Mouse (Mus musculus) hindbrain, embryonic 14.5 days (tissue): Measurements from ENCODE around the gene Poc1a. TPM values are rescaled to one million over a fixed set of nuclear protein-coding genes. Genes with fewer than 3 reads are reported as not detected.

ENCODE experiments used
- ATAC-seq: fragments of 200-750 bp; cut with Nextera tagmentation; 2 replicates; pipeline ENCODE4 v1.8.0; 2017; ENCODE audit warnings: moderate number of reproducible peaks, mild to moderate bottlenecking, moderate TSS enrichment, moderate library complexity; ENCODE audit not compliant: low FRiP score
- DNase-seq: peaks from one replicate; pipeline ENCODE4 v3.0.0-alpha.2; 2015; ENCODE audit warnings: low spot score
- H3K27ac ChIP-seq: fragments of 300-500 bp; sonication (generic); 2 replicates; pipeline ENCODE4 v1.5.1; 2014; ENCODE audit warnings: mild to moderate bottlenecking, moderate library complexity
- H3K27me3 ChIP-seq: fragments of 300-500 bp; sonication (generic); 2 replicates; pipeline ENCODE4 v1.6.1; 2014; ENCODE audit warnings: mild to moderate bottlenecking, low read length, mixed read lengths; ENCODE audit not compliant: control insufficient read depth, insufficient read depth
- H3K36me3 ChIP-seq: fragments of 300-500 bp; sonication (generic); replicated peaks from 2 replicates; pipeline ENCODE4 v1.6.1; 2014; ENCODE audit not compliant: control insufficient read depth, insufficient read depth
- H3K4me1 ChIP-seq: fragments of 300-500 bp; sonication (generic); replicated peaks from 2 replicates; pipeline ENCODE4 v1.6.1; 2014; ENCODE audit warnings: antibody characterized with exemption, low read length, mixed read lengths; ENCODE audit not compliant: control insufficient read depth, insufficient read depth
- H3K4me2 ChIP-seq: fragments of 300-500 bp; sonication (generic); replicated peaks from 2 replicates; pipeline ENCODE4 v1.6.1; 2014; ENCODE audit warnings: mild to moderate bottlenecking, moderate library complexity
- H3K4me3 ChIP-seq: fragments of 300-500 bp; sonication (generic); replicated peaks from 2 replicates; pipeline ENCODE4 v1.5.1; 2014; ENCODE audit warnings: mild to moderate bottlenecking, low read length
- H3K9ac ChIP-seq: fragments of 300-500 bp; sonication (generic); 2 replicates; pipeline ENCODE4 v1.6.1; 2014
- H3K9me3 ChIP-seq: fragments of 300-500 bp; sonication (generic); 2 replicates; pipeline ENCODE4 v1.6.1; 2016; ENCODE audit warnings: low read length; ENCODE audit not compliant: control insufficient read depth
- WGBS: fragments of 180-500 bp; shearing (Covaris S2); extraction: QIAGEN DNeasy Blood & Tissue Kit; methylation state at CpG from one replicate; pipeline ENCODE4 v1.1.7; 2014; 5-methylcytosine and 5-hydroxymethylcytosine counted together
- polyA plus RNA-seq: library from polyadenylated mRNA; unstranded; fragments of >200 nt; fragmentation: Nextera tagmentation; extraction: Ambion mirVana; gene quantifications from 2 replicates; pipeline ENCODE4 v1.2.1, GENCODE M21; 2014

Poc1a gene
- polyA plus RNA-seq, 1 experiment from 2014 or later: 7.3 TPM

GRCm38 (mm10) chr9:106370620-106371383 lies 89.9 kb downstream of the Poc1a start:
- Histone ChIP-seq H3K4me1 (peaks cover 30% of the 10 kb centered on the region), H3K27ac (no peak overlapping the region), H3K9me3 (no peaks in the 10 kb centered on the region), H3K27me3 (no peaks in the 10 kb centered on the region), H3K9ac (peak overlapping the region; percentile 33; the same call in 1 of the 2 replicates), H3K4me2 (peak overlapping the region; percentile 93), H3K36me3 (peaks cover 43% of the 10 kb centered on the region), H3K4me3 (peak overlapping the region; percentile 89)
- DNase-seq: no peak
- no peak for ATAC-seq
- 85% methylated on average over 30 of the region's 30 CpGs for WGBS

GRCm38 (mm10) chr9:106371384-106371671 lies 90.5 kb downstream of the Poc1a start:
- DNase-seq (no peak), ATAC-seq (no peak)
- H3K36me3 ChIP-seq: peaks cover 43% of the 10 kb centered on the region
- H3K9me3 ChIP-seq: no peaks in the 10 kb centered on the region
- H3K9ac ChIP-seq: peak overlapping the region; percentile 33; the same call in 1 of the 2 replicates
- H3K27me3 ChIP-seq: no peaks in the 10 kb centered on the region
- 69% methylated on average over 6 of the region's 6 CpGs for WGBS
- H3K4me3 ChIP-seq: no peak overlapping the region; the same call in 1 of the 2 replicates
- H3K27ac ChIP-seq: no peak overlapping the region
- peak overlapping the region; percentile 93 for H3K4me2 ChIP-seq
- H3K4me1 ChIP-seq: peaks cover 30% of the 10 kb centered on the region

- Histone ChIP-seq H3K4me2 (peak overlapping the region; percentile 93), H3K27ac (no peak overlapping the region), H3K36me3 (peaks cover 43% of the 10 kb centered on the region), H3K4me1 (peaks cover 30% of the 10 kb centered on the region), H3K27me3 (no peaks in the 10 kb centered on the region), H3K9ac (peak overlapping the region; percentile 33; the same call in 1 of the 2 replicates), H3K4me3 (no peak overlapping the region; the same call in 1 of the 2 replicates), H3K9me3 (no peaks in the 10 kb centered on the region)
- DNase-seq: no peak
- 49% methylated on average over 6 of the region's 6 CpGs for whole genome bisulfite sequencing
- no peak for ATAC-seq
These were observed 90.9 kb downstream of the Poc1a start for GRCm38 (mm10) chr9:106371776-106372175.

- H3K4me3 ChIP-seq: no peak overlapping the region
- 0 out of 2 replicates have a peak overlapping the region, but pooled peaks have one; percentile 93 for H3K4me2 ChIP-seq
- H3K4me1 ChIP-seq: peaks cover 30% of the 10 kb centered on the region
- peak overlapping the region; percentile 31; the same call in 1 of the 2 replicates for H3K9ac ChIP-seq
- no peak overlapping the region for H3K27ac ChIP-seq
- 89% methylated on average over 11 of the region's 11 CpGs for WGBS
- no peaks in the 10 kb centered on the region for H3K9me3 ChIP-seq
- no peak for DNase-seq
- H3K36me3 ChIP-seq: peaks cover 49% of the 10 kb centered on the region
- H3K27me3 ChIP-seq: no peaks in the 10 kb centered on the region
- ATAC-seq: no peak
These were observed 91.9 kb downstream of the Poc1a start for GRCm38 (mm10) chr9:106372431-106373412.

DNA sequence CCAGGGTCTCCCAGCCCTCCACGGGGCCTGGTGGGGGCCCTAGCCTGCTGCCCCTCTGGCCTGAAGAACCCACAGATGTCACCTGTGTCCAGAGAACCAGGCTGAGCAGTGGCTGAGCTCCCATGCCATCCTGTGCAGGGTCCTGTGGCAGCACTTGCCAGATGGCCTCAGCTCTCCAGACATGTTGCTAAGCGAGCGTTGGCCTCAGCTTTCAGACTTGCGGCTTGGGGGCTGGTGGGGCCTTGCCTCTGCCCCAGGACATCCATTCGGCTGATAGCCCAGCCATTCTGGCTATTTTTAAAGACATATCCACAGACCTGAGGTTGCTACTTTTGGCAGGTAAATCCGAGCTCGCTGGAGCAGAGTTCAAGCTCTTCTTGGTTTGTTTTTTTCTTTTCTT lies 93.1 kb downstream of the Poc1a start:
- ATAC-seq: no peak
- Histone ChIP-seq H3K9ac (no peak overlapping the region), H3K4me2 (no peak overlapping the region), H3K27ac (no peak overlapping the region), H3K27me3 (no peaks in the 10 kb centered on the region), H3K4me1 (peaks cover 30% of the 10 kb centered on the region), H3K36me3 (peaks cover 56% of the 10 kb centered on the region), H3K9me3 (no peaks in the 10 kb centered on the region), H3K4me3 (no peak overlapping the region)
- no peak for DNase-seq
- WGBS: 91% methylated on average over 7 of the region's 7 CpGs

GRCm38 (mm10) chr9:106377247-106377646 lies 96.4 kb downstream of the Poc1a start:
- H3K27me3 ChIP-seq: no peaks in the 10 kb centered on the region
- WGBS: 86% methylated on average over 8 of the region's 8 CpGs
- no peak overlapping the region for H3K4me3 ChIP-seq
- no peak overlapping the region for H3K9ac ChIP-seq
- no peak for ATAC-seq
- H3K36me3 ChIP-seq: peaks cover 43% of the 10 kb centered on the region
- H3K27ac ChIP-seq: no peak overlapping the region
- DNase-seq: no peak
- no peak overlapping the region for H3K4me2 ChIP-seq
- 0 out of 2 replicates have a peak, but pooled peaks cover 5% of the 10 kb centered on the region for H3K4me1 ChIP-seq
- no peaks in the 10 kb centered on the region for H3K9me3 ChIP-seq

DNA sequence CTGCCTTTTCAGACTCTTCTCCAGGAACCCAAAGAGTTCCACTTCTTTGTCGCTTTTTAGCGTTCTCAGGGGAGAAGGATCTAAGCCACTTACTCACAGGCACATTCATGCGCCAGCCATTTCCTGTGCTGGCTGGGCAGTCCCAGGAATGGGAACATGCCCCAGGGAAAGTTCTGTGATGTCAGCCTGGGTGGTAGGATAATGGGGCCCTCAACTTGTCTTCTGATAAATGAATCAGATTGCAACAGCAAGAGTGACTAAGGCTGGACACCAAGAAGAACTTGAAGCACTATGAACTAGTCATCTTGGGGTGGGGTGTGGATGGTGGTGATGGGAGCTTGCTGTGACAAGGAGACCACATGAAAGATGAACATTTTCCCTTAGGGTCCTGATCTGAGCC lies 97.2 kb downstream of the Poc1a start:
- DNase-seq: no peak

GRCm38 (mm10) chr9:106378753-106379152 lies 97.9 kb downstream of the Poc1a start:
- H3K9ac ChIP-seq: no peak overlapping the region
- no peak overlapping the region for H3K4me3 ChIP-seq
- WGBS: 74% methylated on average over 9 of the region's 9 CpGs
- DNase-seq: no peak
- no peaks in the 10 kb centered on the region for H3K27me3 ChIP-seq
- peaks cover 9% of the 10 kb centered on the region for H3K4me1 ChIP-seq
- H3K36me3 ChIP-seq: peaks cover 28% of the 10 kb centered on the region
- no peak overlapping the region for H3K27ac ChIP-seq
- ATAC-seq: no peak
- H3K9me3 ChIP-seq: no peaks in the 10 kb centered on the region
- no peak overlapping the region for H3K4me2 ChIP-seq

More for the DNA sequence above, 97.2 kb downstream of the Poc1a start:
- Histone ChIP-seq H3K4me2 (no peak overlapping the region), H3K9ac (no peak overlapping the region), H3K27me3 (no peaks in the 10 kb centered on the region), H3K4me1 (0 out of 2 replicates have a peak, but pooled peaks cover 2% of the 10 kb centered on the region), H3K36me3 (peaks cover 35% of the 10 kb centered on the region), H3K9me3 (no peaks in the 10 kb centered on the region), H3K27ac (no peak overlapping the region), H3K4me3 (no peak overlapping the region)
- ATAC-seq: no peak
- 84% methylated on average over 3 of the region's 3 CpGs for WGBS
